Mouse (Mus musculus) T-cell, adult 2 months (primary cell): ENCODE data around the gene Cdh23.

Experiments
- DNase-seq: peaks from one replicate; pipeline ENCODE4 v3.0.0; 2022; ENCODE audit warnings: low spot score

Gene Cdh23

DNA sequence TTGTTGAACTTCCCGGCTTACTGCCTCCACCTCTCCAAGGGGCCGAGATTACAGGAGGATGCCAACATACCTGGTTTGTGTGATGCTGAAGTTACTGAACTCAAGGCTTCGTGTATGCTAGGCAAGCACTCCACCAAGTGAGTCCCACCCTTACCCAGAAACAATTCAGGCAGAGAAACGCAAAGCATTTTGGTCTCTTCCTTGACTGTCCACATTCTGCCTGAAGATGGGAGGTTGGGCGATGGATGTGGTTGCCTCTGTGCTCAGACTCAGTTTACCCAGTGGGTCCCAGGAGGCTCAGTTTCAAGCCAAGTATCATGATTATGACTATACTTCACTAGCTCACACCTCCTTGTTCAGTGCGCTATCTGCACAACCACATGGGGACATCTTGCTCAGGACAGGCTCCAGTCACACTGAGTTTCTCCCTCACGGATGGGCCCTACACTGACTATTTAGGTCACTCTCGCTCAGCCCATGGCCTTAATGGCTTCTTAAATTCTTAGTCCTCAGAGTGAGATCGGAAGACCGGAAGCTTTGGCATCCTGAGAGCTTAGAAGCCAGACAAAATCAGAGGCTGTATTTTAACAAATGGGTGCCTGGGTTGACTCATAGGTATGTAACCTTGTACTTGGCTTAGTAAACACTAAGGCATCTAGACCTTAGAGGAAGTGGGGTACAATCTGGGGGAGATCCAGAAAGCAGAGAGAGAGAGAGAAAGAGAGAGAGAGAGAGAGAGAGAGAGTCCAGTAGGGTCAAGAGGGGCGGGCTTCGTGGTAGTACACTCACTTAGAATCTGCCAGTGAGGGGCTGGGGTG lies 118.2 kb downstream of the Cdh23 start:
- DNase-seq: no peak

- no peak for DNase-seq
These were observed 119.0 kb downstream of the Cdh23 start for GRCm38 (mm10) chr10:60577125-60577919.

DNA sequence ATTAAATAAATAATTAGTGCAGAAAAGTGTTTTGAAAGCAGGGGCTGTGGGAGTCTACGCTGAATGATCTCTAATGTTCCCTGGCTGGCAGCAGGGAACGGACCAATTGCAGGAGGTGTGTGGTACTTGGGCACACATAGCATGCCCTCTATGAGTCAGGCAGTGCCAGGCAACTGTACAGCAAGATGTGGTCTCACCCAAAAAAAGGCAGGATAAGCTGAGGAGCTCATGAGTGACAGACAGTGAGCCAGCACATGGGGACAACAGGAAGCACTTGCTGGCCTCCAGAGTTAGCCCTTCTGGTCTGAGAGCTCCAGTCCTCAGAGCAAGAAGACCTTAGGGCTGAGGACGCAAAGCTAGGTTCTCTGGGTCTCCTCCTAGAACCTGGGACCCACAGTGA lies 121.4 kb downstream of the Cdh23 start:
- no peak for DNase-seq

- DNase-seq: no peak
These were observed 124.8 kb downstream of the Cdh23 start for GRCm38 (mm10) chr10:60571491-60571890.

DNA sequence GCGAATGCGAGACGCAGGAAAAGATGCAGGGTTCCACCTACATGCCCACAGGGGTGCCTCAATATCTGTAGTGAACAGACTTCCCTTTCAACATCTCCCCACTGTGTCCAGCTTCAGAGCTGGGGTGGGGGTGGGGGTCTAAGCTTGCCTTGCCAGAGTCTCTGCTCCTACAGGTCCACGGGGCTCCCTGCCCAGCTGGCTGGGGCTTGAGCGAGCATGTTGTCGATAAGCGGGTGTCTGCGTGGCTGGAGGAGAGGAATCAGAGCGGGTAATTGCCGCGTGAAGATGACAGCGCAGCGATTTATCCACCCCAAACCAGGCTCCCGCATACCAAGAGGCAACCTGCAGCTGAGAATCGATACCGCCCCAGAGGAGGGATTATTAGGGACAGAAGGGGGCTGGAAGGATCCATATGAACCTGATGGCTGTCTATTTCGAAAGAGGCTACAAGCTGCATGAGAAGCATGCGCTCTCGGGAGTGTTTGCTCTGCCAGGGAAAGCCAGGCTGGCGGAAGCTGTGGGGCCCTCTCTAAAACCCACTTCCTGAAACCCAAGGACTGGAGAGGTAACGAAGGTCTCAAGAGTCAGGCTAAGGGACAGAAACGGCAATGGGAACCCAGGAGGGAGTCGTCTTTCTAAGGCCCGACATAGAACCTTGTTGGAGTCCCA lies 129.8 kb downstream of the Cdh23 start:
- peak; percentile 35 for DNase-seq

- no peak for DNase-seq
These were observed 132.2 kb downstream of the Cdh23 start for GRCm38 (mm10) chr10:60564136-60564535.

DNA sequence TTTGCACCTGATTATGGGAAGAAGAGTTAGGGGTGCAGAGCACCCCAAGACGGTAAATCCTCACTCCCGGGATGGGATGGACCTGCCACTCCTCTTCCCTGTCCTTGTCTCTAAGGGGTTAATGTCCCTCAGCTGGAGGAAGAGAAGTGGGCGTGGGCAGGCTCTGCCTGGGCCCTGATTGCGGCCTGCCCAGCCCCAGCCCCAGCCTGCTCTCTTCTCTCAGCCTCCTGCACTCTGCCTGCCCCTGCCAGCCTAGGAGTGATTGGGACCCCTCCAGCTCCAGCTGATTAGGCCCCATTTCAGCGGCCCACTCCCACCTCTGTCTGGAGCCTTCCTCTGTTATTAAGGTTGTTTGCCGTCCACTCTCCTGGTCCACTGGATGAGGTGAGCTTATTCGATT lies 133.3 kb downstream of the Cdh23 start:
- DNase-seq: no peak

DNA sequence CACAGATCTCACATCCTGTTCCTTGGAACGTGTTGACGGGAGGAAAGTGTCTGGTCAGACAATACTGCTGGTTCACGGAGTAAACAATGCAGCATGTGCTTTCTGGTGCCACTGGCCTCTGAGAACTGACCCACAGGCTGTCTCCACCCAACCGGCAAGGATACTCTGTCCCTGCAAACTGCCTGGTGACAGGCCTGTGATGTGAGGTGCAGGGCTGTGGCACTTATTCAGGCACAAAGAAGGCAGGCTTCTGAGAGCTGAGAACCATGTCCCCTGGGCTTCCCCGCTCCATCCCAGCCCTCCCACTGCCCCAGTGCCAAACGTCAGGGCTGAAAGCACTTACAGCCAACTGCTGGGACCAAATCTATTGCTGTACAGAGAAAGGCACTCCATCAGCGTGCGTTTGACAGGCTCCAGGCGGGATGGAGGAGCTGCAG lies 137.8 kb downstream of the Cdh23 start:
- DNase-seq: no peak

DNA sequence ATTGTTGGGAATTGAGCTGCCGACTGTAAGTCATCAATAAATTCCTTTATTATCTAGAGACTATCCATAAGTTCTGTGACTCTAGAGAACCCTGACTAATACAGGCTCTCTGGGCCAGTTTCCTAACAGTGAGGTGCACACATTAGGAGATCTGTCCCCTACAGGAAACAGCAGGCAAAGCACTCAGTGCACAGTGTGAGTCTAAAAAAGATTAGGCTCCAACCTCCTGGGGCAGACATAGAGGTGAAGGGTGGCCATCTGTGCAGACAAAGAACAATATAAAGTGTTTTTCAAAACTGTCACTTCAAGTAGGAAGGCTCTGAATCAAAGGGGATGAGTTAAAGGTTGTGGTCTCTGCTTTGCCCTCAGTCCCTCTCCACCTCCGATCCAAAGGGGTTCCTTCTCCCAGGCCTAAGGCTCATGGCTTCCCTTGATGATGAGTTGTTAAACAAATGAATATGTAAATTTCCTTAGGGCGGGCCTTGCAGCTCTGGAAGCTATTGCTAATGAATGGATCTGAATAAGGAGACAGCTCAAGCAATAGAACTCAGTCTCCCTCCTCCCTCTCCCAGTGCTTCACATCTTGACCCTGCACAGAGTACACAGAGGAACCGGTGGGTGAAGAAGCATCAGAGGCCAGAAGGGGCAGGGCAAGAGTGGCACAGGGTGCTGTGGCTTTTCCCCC lies 143.2 kb downstream of the Cdh23 start:
- no peak for DNase-seq

DNA sequence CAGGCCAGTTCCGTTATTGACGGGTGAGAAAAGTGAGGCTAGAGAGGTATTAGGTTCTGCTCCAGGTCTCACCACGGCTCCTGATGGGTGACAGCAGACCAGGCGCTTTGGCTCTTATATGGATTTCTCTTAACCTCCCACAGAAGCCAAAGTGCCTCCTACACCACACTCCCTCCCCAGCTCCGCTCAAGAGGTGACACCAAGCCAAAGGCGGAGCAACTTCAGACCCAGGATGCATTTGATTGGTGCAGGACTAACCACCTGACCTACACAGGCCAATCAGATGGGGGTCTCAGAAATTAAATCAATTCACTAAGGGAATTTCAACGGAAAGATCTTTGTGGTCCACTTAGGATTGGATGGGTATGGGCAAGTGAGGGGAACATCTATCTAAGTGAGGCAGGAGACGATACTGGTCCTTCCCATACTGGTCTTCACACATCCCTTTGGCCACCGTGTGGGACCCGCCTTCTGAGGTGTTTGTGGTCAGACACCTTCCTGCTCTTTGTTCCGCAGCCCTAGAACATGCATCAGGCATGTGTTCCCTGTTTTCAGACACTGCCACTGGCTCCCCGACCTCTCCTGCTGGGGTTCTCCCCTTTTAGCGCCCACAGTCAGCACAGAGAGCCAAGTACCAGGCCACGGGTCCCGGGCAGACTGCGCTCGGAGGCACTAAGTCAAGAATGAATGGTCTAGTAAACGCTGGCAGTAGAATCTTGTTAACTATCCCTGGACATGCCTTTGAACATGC lies 157.0 kb downstream of the Cdh23 start:
- no peak for DNase-seq

DNA sequence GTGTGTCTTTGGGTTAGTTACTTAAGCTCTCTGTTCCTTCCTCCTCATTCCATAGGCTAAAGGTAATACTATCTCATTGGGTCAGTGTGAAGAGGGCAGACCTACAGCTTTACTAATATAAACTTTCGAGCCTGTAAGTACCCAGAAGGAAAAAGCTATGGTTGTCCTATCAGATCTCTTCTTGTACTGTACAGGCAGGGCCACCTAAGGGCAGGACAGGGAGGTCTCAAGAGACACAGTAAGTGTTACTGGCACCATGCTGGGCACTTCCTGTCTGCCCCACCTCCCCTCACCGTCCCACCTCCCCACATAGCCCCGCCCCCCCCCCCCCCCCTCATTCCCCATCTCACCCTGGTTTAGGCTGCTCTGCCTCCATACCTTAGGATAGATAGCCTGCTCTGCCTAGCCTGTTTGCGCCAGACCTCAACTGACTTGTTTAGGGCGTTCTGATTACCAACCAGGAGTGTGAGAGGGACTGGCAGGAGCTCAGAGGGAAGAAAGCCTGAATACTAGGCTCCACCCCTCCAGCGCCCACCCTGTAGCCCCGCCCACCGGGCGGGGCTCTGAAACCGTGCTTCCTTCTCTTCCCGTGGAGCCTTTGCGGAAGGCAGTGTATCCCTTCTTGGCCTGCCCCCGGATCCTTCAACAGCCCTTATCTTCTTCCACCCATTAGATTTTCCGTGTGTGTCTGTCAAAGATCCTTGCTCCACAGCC lies 160.0 kb downstream of the Cdh23 start:
- no peak for DNase-seq

DNA sequence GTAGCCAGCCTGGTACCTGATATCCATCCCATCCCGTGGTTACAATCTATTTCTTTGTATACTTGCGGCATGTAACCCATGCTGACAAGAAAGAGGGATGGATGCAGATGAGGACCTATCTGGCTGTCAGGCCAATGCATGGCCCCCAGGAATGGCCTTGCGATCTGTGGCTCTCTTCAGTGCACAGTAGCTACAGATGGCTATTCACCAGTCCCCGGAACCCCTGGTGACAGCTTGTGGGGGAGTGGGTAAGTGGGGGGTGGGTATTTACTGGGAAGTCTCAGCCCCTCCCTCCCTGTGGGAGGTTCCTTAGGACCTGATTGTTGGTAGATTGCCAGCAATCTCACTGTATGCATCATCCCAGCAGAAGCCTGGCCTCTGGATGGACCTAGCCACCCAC lies 163.8 kb downstream of the Cdh23 start:
- no peak for DNase-seq

DNA sequence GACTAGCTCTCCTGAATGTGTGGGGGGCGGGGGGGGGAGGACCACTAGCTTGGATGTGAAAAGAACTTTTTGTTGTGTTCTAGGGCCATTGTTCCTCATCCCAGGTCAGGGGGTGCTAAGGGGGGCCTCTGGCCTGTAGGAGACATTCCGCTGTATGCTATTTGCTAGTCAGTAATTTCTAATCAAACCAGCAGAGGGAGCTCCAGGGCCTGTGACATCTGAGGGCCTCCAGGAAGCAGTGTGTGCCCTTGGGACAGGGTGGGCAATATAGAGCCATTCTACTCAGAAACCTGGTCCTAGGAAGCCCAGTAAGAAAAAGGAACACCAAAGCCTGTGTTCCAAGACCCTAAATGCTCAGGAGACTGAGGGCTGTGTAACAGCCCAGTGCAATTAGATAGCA lies 164.9 kb downstream of the Cdh23 start:
- DNase-seq: peak; percentile 41

- DNase-seq: no peak
These were observed 165.7 kb downstream of the Cdh23 start for GRCm38 (mm10) chr10:60530633-60531032.

GRCm38 (mm10) chr10:60527949-60528348 lies 168.3 kb downstream of the Cdh23 start:
- DNase-seq: no peak

DNA sequence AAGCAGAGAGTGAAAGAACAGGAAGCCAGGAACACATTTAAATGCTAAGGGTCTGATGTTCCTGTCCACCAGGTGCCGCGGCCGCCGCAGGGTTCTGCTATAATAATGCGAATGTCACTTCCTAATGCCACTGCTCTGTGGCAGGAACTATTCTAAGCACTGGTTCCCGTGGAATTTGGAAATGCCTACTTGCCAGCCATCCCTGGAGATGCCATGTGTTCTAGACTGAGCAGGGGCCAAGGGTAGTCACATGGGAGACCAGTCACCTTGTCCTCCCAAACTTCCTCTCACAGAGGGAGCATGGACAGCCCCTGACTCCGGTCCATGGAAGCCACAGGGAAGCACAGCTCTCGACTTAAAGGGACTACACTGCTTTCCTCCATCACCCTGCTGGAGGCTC lies 171.2 kb downstream of the Cdh23 start:
- DNase-seq: no peak

GRCm38 (mm10) chr10:60516286-60516685 lies 180.0 kb downstream of the Cdh23 start:
- DNase-seq: no peak

GRCm38 (mm10) chr10:60498538-60498937 lies 197.8 kb downstream of the Cdh23 start:
- no peak for DNase-seq

DNA sequence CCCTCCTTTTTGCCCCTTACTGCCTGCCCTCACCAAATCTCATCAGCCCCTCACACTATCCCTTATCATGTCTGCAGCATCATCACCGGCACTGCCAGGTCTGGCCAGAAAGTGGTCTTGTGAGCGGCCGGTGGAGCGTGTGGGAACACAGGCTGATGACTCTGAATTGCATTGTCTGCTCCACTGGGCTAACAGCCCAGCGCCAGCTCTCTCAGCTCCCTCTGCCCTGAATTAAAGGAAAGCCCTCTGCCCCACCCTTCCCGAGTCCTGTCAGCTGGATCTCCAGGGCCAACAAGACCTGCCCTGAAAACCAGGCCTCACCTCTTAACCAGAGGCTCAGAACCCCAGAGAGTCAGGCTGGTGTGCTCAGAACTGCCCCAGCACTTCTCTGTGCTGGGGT lies 201.2 kb downstream of the Cdh23 start:
- no peak for DNase-seq

DNA sequence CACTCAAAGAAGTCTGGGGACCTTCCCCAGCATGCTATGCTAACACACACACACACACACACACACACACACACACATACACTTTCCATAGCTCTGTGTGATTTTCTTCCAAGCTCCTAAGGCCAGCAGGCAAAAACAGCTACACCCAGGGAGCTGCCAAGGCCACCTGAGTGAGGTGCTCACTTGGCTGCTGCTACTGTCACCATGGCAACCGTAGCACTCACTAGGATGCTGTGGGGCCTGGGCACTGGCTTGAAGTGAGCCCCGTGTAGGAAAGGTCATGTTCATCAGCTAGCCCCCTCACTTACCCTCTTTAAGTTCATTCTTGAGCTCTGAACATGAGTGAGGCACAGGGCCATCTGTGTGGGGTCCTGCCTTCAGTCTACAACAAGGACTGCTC lies 204.8 kb downstream of the Cdh23 start:
- no peak for DNase-seq

DNA sequence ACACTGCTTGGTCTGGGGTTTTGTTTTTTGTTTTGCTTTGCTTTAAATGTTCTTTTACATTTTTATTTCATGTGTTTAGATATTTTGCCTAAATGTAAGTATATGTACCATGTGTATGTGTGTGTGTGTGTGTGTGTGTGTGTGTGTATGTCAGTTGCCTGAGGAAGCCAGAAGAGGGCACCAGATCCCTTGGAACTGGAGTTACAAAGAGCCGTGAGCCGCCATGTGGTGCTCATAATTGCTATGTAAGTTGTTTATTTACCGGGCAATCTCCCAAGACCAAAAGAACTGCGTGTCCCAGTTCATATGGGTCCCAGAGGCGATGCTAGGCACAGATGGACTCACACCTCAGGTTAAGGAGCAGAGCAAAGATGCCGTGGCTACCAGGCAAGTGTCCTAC lies 214.9 kb downstream of the Cdh23 start:
- DNase-seq: no peak
